Mouse (Mus musculus) hindbrain, embryonic 14.5 days (tissue): ENCODE data around the gene Smoc1. TPM values are rescaled to one million over a fixed set of nuclear protein-coding genes. Genes with fewer than 3 reads are reported as not detected.
A peak's percentile ranks its signal among the peaks of the same experiment; 100 is the strongest.

Experiments used
- ATAC-seq: fragments of 200-750 bp; cut with Nextera tagmentation; 2 replicates; pipeline ENCODE4 v1.8.0; 2017; ENCODE audit warnings: moderate number of reproducible peaks, mild to moderate bottlenecking, moderate TSS enrichment, moderate library complexity; ENCODE audit not compliant: low FRiP score
- DNase-seq: peaks from one replicate; pipeline ENCODE4 v3.0.0-alpha.2; 2015; ENCODE audit warnings: low spot score
- H3K27ac ChIP-seq: fragments of 300-500 bp; sonication (generic); 2 replicates; pipeline ENCODE4 v1.5.1; 2014; ENCODE audit warnings: mild to moderate bottlenecking, moderate library complexity
- H3K27me3 ChIP-seq: fragments of 300-500 bp; sonication (generic); 2 replicates; pipeline ENCODE4 v1.6.1; 2014; ENCODE audit warnings: mild to moderate bottlenecking, low read length, mixed read lengths; ENCODE audit not compliant: control insufficient read depth, insufficient read depth
- H3K36me3 ChIP-seq: fragments of 300-500 bp; sonication (generic); replicated peaks from 2 replicates; pipeline ENCODE4 v1.6.1; 2014; ENCODE audit not compliant: control insufficient read depth, insufficient read depth
- H3K4me1 ChIP-seq: fragments of 300-500 bp; sonication (generic); replicated peaks from 2 replicates; pipeline ENCODE4 v1.6.1; 2014; ENCODE audit warnings: antibody characterized with exemption, low read length, mixed read lengths; ENCODE audit not compliant: control insufficient read depth, insufficient read depth
- H3K4me2 ChIP-seq: fragments of 300-500 bp; sonication (generic); replicated peaks from 2 replicates; pipeline ENCODE4 v1.6.1; 2014; ENCODE audit warnings: mild to moderate bottlenecking, moderate library complexity
- H3K4me3 ChIP-seq: fragments of 300-500 bp; sonication (generic); replicated peaks from 2 replicates; pipeline ENCODE4 v1.5.1; 2014; ENCODE audit warnings: mild to moderate bottlenecking, low read length
- H3K9ac ChIP-seq: fragments of 300-500 bp; sonication (generic); 2 replicates; pipeline ENCODE4 v1.6.1; 2014
- H3K9me3 ChIP-seq: fragments of 300-500 bp; sonication (generic); 2 replicates; pipeline ENCODE4 v1.6.1; 2016; ENCODE audit warnings: low read length; ENCODE audit not compliant: control insufficient read depth
- WGBS: fragments of 180-500 bp; shearing (Covaris S2); extraction: QIAGEN DNeasy Blood & Tissue Kit; methylation state at CpG from one replicate; pipeline ENCODE4 v1.1.7; 2014; 5-methylcytosine and 5-hydroxymethylcytosine counted together
- polyA plus RNA-seq: library from polyadenylated mRNA; unstranded; fragments of >200 nt; fragmentation: Nextera tagmentation; extraction: Ambion mirVana; gene quantifications from 2 replicates; pipeline ENCODE4 v1.2.1, GENCODE M21; 2014

Smoc1 gene
- polyA plus RNA-seq, 1 experiment from 2014 or later = 23.8 TPM

- DNase-seq (no peak), ATAC-seq (no peak)
- WGBS = 60% methylated on average over 5 of the region's 5 CpGs
- Histone ChIP-seq H3K4me1 (peaks cover under 1% of the 10 kb centered on the region; the same call in 1 of the 2 replicates), H3K4me2 (no peak overlapping the region), H3K9ac (no peak overlapping the region), H3K27me3 (no peaks in the 10 kb centered on the region), H3K36me3 (no peaks in the 10 kb centered on the region), H3K9me3 (no peaks in the 10 kb centered on the region), H3K27ac (no peak overlapping the region), H3K4me3 (no peak overlapping the region)
Observed at GRCm38 (mm10) chr12:81160831-81161230, 134.2 kb downstream of the Smoc1 start.

GRCm38 (mm10) chr12:81161282-81161681 lies 134.7 kb downstream of the Smoc1 start:
- H3K4me3 ChIP-seq = no peak overlapping the region
- no peaks in the 10 kb centered on the region for H3K27me3 ChIP-seq
- no peak overlapping the region for H3K27ac ChIP-seq
- ATAC-seq (no peak), DNase-seq (no peak)
- H3K9me3 ChIP-seq = no peaks in the 10 kb centered on the region
- H3K4me2 ChIP-seq = no peak overlapping the region
- H3K9ac ChIP-seq = no peak overlapping the region
- H3K36me3 ChIP-seq = no peaks in the 10 kb centered on the region
- 94% methylated on average over 2 of the region's 2 CpGs for WGBS
- H3K4me1 ChIP-seq = peaks cover 5% of the 10 kb centered on the region

- Histone ChIP-seq H3K36me3 (no peaks in the 10 kb centered on the region), H3K9ac (no peak overlapping the region), H3K4me3 (no peak overlapping the region), H3K9me3 (no peaks in the 10 kb centered on the region), H3K27me3 (no peaks in the 10 kb centered on the region), H3K27ac (no peak overlapping the region), H3K4me2 (no peak overlapping the region), H3K4me1 (peaks cover 14% of the 10 kb centered on the region)
- ATAC-seq (no peak), DNase-seq (no peak)
- whole genome bisulfite sequencing = 90% methylated on average over 3 of the region's 3 CpGs
Observed at GRCm38 (mm10) chr12:81163131-81163530, 136.5 kb downstream of the Smoc1 start.

- Histone ChIP-seq H3K9ac (no peak overlapping the region), H3K4me2 (no peak overlapping the region), H3K36me3 (no peaks in the 10 kb centered on the region), H3K27ac (no peak overlapping the region), H3K27me3 (no peaks in the 10 kb centered on the region), H3K9me3 (no peaks in the 10 kb centered on the region), H3K4me1 (peaks cover 14% of the 10 kb centered on the region), H3K4me3 (no peak overlapping the region)
- DNase-seq = no peak
- no peak for ATAC-seq
- WGBS = 94% methylated on average over 3 of the region's 3 CpGs
Observed at GRCm38 (mm10) chr12:81163566-81163965, 137.0 kb downstream of the Smoc1 start.

- DNase-seq (no peak), ATAC-seq (no peak)
- Histone ChIP-seq H3K27me3 (no peaks in the 10 kb centered on the region), H3K4me1 (peaks cover 14% of the 10 kb centered on the region), H3K9ac (no peak overlapping the region; the same call in 1 of the 2 replicates), H3K9me3 (no peaks in the 10 kb centered on the region), H3K27ac (no peak overlapping the region), H3K36me3 (no peaks in the 10 kb centered on the region), H3K4me3 (no peak overlapping the region), H3K4me2 (0 out of 2 replicates have a peak overlapping the region, but pooled peaks have one; percentile 3)
- WGBS = 14% methylated on average over 10 of the region's 10 CpGs
Observed at GRCm38 (mm10) chr12:81166092-81166491, 139.5 kb downstream of the Smoc1 start.

GRCm38 (mm10) chr12:81166615-81167014 lies 140.0 kb downstream of the Smoc1 start:
- no peak overlapping the region for H3K27ac ChIP-seq
- H3K9ac ChIP-seq = no peak overlapping the region; the same call in 1 of the 2 replicates
- H3K4me1 ChIP-seq = peaks cover 14% of the 10 kb centered on the region
- H3K27me3 ChIP-seq = no peaks in the 10 kb centered on the region
- 68% methylated on average over 8 of the region's 8 CpGs for WGBS
- no peaks in the 10 kb centered on the region for H3K36me3 ChIP-seq
- H3K4me2 ChIP-seq = no peak overlapping the region
- ATAC-seq = no peak
- DNase-seq = no peak
- no peaks in the 10 kb centered on the region for H3K9me3 ChIP-seq
- H3K4me3 ChIP-seq = no peak overlapping the region

- peaks cover 14% of the 10 kb centered on the region for H3K4me1 ChIP-seq
- H3K36me3 ChIP-seq = no peaks in the 10 kb centered on the region
- WGBS = 58% methylated on average over 9 of the region's 9 CpGs
- H3K4me2 ChIP-seq = no peak overlapping the region
- no peak for DNase-seq
- no peak overlapping the region for H3K9ac ChIP-seq
- no peaks in the 10 kb centered on the region for H3K9me3 ChIP-seq
- H3K27ac ChIP-seq = no peak overlapping the region
- no peak overlapping the region for H3K4me3 ChIP-seq
- H3K27me3 ChIP-seq = no peaks in the 10 kb centered on the region
- no peak for ATAC-seq
Observed at GRCm38 (mm10) chr12:81167142-81167541, 140.5 kb downstream of the Smoc1 start.

- no peak overlapping the region for H3K4me3 ChIP-seq
- H3K9ac ChIP-seq = no peak overlapping the region
- DNase-seq = no peak
- no peaks in the 10 kb centered on the region for H3K9me3 ChIP-seq
- peaks cover 14% of the 10 kb centered on the region for H3K4me1 ChIP-seq
- no peak for ATAC-seq
- no peaks in the 10 kb centered on the region for H3K36me3 ChIP-seq
- 92% methylated on average over 7 of the region's 7 CpGs for WGBS
- no peak overlapping the region for H3K4me2 ChIP-seq
- no peak overlapping the region for H3K27ac ChIP-seq
- no peaks in the 10 kb centered on the region for H3K27me3 ChIP-seq
Observed at GRCm38 (mm10) chr12:81168031-81168430, 141.4 kb downstream of the Smoc1 start.

- WGBS = 76% methylated on average over 2 of the region's 2 CpGs
- Histone ChIP-seq H3K4me2 (no peak overlapping the region), H3K4me1 (peaks cover 14% of the 10 kb centered on the region), H3K36me3 (no peaks in the 10 kb centered on the region), H3K27ac (no peak overlapping the region), H3K27me3 (no peaks in the 10 kb centered on the region), H3K9me3 (no peaks in the 10 kb centered on the region), H3K9ac (no peak overlapping the region), H3K4me3 (no peak overlapping the region)
- ATAC-seq (no peak), DNase-seq (no peak)
Observed at GRCm38 (mm10) chr12:81168494-81168893, 141.9 kb downstream of the Smoc1 start.

- Histone ChIP-seq H3K27ac (no peak overlapping the region), H3K27me3 (no peaks in the 10 kb centered on the region), H3K9ac (no peak overlapping the region), H3K36me3 (no peaks in the 10 kb centered on the region), H3K4me1 (peaks cover 14% of the 10 kb centered on the region), H3K9me3 (no peaks in the 10 kb centered on the region), H3K4me2 (no peak overlapping the region), H3K4me3 (no peak overlapping the region)
- 86% methylated on average over 2 of the region's 2 CpGs for WGBS
- DNase-seq (no peak), ATAC-seq (no peak)
Observed at GRCm38 (mm10) chr12:81170076-81170475, 143.5 kb downstream of the Smoc1 start.
